Mouse (Mus musculus) kidney, postnatal 4 days (tissue): ENCODE measurements around the gene Tcp1.
"Not testable (repeated sequence)": the region's sequence is repeated elsewhere in the genome, so short reads cannot be mapped to it uniquely, and the experiment has no call there.

Experiments
- DNase-seq, 2 experiments: peaks; one replicate each; pipeline ENCODE4 v3.0.0; 2021; ENCODE audit warnings: mixed read lengths in 2 of 2

Gene Tcp1

DNA sequence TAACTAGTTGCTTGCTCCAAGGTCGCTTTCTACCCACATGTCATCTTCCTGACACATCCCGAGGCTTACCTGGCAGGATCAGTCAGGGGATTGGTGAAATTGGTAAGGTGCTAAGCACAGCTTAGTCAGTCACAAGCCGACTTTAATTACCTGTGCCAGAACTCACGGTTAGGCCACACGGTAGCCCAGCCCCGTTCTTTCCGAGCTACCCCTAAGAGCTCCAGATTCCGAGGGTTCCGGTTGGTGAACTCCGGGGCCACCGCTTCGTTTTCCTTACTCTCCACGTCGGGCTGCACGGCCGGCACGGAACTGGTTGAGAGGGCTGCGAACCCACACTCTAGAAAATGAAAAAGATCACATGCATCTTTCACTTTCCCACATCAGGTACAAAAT, at the start of gene Tcp1:
Gene Tcp1, plus strand, starts transcription at position 214 of the 393 bp plus-strand sequence.
- DNase-seq, result peak in 1 of 2 experiments; percentile 43

DNA sequence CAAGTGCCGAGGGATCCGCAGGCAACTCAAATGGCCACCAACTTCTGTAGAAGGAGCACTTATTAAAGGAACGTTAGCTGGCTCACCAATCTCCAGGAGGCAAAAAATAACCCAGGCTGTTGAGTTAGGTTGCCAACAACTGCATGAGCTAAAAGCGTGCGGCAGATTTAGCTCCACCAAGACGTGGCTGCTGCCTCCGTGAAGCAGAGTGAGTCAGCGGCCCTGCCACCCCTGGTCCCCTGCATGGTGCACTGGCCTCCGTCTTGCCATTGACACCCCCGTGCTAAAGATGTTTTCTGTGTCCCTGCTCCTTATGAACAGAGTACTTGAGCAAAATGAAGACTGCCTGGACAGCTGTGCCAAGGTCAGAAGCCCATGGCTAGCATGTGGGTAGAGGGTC, 48.6 kb upstream of the Tcp1 start:
- no peak for DNase-seq

DNA sequence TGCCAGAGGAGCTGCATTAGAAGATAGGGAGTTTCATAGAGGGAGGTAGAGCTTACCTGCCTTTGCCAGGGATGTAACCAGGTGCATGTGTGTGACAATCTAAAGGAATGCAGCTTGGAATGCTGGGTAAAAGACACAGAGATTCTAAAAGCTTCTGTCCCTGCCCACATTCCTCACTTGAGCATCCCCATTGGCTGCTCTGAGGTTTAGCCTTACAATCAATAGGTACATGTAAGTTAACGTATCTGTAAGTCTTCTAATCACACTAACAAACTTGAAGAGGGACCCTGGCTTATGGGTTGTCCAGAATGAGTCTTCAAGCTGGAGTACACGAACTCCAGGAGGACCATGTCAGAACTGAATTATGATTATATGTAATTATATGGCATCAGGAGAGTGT, 47.5 kb upstream of the Tcp1 start, which contains the start of gene Mas1:
Gene Mas1, minus strand, starts transcription at position 101 of the 400 bp plus-strand sequence.
- no peak for DNase-seq

DNA sequence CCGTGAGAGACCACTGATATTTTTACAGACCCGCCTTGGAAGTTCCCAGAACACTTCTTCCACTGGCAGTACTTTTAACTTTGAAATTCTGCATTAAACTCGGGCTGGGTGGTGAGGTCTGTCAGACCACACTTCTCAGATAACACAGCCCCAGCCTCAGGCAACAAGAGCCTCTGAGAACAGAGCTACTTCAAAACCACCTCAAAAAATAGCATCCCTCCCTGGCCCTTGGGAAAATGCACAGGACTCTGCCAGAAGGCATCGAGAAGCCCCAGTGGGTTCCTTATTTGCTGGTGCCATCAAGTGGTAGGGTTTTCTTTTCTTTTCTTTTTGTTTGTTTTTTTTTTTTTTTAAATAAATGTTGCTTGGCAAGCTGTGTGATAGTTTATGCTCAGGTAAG, 46.9 kb upstream of the Tcp1 start:
- DNase-seq, result no peak

DNA sequence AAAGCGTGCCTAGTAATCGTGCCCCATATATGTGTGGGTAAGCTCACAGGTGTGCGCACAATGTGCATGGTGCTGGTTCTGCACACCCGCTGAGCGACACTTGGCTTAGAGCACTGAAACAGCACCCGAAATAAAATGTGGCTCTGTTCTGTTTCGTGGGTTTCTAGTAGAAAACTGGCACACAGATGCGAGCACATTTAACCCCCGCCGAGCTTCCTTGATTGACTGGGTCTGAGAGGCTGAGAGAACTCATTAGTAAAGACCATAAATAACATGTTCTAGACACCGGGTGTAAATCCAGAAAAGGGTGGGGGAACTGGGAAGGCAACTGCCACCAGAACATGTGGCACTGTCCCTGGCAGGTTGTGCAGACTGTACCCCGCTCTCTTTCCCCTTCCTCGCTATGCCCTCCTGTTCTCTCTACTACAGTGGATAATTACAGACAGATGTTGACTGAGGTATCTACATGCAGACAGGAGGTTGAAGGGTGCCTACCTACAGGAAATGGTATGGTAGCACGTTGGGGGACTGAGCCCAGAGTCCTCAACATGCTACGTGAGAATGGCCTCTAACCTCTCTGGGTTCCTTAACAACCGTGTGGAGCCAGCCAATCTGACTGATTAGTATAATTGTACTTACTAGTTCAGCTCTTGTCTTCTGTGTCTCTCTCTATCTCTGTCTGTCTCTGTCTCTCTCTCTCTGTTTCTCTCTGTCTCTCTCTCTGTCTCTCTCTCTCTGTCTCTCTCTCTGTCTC, 43.0 kb upstream of the Tcp1 start:
- DNase-seq, result no peak

DNA sequence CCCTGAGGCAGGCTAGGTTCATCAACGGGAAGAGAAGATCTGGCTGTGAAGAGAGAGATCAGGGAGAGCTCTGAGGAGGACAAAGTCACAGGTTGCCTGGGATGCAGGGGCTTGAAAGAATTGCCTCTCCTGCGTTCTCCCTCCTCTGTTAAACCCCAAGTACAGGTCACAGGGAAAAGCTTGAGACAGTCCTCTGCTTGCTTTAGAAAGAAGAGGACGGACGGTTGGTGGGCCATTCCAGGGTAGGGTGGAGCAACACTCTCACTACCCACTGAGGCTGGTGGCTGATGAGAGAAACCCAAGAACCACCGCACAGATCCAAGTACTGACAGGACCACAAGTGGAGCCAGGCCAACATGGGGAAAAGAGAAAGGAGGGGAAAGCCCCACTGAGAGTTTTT, 39.8 kb upstream of the Tcp1 start, which contains the start of gene Mrgprh:
Gene Mrgprh, plus strand, starts transcription at position 301 of the 400 bp plus-strand sequence.
- no peak for DNase-seq

DNA sequence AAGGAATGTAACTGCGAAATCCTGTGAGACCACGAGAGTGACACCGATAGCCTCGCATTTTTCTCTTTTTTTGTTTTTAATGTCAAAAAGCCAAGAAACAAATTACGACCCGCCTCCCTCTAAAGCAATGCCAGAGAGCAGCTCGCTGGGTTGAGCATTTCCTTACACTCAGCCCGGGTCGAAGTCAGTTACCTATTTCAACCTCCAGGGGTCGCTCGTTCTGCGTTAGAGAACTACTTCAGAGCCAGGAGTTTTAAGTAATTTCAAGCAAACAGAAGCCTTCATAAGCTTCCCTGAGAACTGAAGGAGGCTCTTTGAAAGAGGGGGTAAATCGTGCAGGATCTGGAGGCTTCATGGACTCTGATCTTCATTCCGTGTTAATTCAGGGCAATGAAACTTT, 35.3 kb upstream of the Tcp1 start:
- DNase-seq, result peak; percentile 89 to 92

DNA sequence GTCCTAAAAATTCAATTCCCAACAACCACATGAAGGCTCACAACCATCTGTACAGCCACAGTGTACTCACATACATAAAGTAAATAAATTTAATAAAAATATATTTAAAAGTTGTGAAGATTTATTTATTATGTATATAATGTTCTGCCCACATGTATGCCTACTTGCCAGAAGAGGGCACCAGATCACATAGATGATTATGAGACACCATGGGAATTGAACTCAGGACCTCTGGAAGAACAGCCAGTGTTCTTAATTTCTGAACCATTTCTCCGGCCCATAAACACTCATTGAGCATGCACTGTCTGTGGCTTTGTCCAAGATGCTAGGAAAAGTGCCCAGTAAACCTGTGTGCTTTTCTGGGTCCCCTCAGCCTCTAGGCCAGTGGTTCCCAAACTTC, 34.3 kb upstream of the Tcp1 start:
- DNase-seq, result no peak

DNA sequence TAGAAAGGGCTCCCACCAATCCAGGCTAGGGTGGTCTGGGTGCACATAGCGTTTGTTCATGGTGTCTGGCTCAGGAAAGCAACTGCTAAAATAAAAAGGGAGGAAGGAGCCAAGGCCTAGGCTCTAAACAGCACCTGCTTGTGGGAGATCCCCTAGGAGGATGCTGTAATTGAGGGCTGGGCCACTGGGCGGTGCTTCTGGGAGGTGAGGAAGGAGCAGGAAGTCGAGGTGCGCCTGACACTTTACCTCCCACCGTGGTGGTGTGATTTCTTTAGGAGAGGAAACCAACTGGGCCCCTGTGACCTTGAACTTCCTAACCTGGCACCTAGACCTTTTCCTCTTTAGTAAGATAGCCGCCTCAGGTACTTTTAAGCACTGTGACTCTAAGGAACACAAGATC, 28.9 kb upstream of the Tcp1 start:
- peak in 1 of 2 experiments; percentile 16 for DNase-seq

DNA sequence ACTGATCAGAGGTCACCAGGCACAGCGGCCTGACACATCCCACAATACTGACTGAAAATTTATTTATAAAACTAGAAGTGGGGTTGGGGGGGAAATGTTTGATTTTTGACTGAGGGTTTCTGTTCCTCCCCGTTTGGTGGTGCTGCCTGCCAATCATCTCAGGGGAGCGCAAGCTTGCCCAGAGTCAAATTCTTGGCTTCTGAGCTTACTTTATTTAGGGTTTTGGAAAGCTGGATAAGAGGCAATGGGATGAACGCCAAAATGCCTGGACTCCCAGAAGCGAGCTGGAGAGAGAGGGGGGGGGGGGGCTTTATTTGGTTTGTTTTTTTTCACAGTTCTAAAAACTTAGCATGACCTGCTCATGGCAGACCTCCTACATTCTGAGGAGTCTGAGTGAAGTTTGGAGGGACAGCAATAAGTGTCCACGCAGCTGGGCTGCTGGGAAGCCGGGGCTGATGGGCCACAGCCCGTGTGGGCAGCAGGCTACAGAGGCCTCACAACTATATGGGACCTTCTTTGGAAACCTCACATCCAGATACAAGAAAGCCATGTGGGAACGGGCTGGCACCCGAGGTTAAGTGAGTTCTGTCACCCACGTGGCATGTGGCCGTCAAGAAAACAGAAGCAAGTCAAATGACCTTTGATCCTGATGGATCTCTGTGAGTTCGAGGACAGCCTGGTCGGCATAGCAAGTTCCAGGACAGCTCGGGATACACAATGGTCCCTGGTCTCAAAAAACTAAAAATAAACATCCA, 28.3 kb upstream of the Tcp1 start:
- DNase-seq, result peak; percentile 18 to 33

DNA sequence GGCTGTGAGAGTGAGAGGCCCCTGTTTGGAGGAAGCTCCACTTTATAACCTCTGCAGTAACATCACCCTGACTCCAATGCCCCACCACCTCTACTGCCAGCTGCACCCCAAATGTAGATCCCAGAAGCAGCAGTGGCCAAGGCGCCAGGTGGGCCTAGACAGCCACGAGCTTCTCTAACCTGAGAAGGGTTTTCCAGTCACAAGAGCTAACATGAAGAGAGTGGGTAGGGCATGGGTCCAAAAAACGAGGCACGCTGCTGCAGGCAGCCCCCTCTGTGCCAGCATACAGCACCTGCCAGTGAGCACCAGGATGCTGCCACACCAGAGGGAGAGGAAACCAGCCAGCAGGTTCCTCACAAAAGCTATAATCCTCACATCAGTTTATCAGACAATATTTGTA, 24.4 kb upstream of the Tcp1 start:
- no peak for DNase-seq

DNA sequence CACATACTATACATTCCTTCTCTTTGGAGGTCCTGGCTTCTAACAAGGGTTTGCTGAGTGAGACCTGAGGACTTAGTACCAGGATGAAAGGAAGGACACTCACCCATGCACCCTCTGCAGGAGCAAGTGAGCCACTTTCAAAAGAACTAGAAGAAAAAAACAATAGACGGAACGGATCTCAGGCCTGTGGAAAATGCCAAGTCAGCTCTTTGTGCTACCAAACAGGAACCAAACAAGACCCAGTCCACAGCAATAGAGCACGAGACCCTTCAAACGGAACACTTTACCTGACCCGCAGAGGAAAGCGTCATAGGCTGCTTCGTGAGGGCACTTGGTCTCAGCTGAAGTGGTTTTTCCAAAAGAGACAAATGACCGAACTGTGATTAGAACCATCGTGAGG, 23.5 kb upstream of the Tcp1 start:
- no peak for DNase-seq

DNA sequence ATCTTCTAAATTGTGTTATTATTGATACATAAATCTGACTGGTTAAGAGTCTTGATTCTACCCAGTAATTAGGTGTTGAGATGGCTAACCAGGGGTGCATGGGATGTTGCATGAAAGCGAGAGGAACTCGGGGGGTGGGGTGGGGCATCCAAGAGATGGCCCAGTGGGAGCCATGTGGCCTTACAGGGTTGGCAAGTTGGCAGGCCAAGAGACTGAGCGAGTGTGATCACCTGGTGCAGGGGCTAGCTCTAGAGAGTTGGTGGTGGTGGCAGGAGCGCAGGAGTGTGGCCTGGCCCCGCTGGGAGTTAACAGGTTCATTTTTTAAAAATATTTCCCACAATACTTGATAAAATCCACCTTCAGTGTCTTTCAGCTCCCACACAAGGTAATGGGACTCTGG, 17.8 kb upstream of the Tcp1 start:
- DNase-seq, result no peak

DNA sequence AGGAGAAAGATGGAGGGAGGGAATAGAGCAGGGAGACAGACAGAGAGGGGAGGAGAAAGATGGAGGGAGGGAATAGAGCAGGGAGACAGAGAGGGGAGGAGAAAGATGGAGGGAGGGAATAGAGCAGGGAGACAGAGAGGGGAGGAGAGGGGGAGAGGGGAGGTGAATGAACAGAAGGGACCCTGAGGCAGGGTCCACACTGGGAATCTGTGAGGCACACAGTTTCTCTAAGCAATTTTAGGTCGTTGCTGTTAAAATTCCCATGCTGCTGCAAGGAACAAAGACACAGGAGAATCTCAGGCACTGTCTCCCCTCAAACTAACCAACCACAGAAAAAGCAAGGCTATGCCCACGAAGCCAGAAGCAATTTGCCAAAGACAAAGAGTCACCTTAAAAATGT, 16.9 kb upstream of the Tcp1 start:
- not testable (repeated sequence) for DNase-seq

DNA sequence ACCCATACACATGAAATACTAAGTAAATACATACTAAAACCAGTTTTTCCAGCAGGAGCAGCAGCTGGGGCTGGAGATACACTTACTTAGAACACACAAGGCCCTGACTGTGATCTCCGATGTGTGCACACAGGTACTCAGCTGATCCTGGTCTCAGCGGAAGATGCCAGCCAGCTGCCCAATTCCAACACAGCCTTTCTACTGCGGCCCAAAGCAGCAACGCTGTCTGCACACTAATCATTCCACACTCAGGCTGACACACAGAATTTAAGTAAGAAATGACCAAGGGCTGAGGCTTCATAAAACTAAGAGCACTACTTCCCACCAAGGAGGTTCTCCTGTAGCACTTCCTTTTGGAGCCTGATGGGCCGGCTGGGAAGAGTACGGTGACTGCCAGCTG, 13.2 kb upstream of the Tcp1 start:
- no peak for DNase-seq

DNA sequence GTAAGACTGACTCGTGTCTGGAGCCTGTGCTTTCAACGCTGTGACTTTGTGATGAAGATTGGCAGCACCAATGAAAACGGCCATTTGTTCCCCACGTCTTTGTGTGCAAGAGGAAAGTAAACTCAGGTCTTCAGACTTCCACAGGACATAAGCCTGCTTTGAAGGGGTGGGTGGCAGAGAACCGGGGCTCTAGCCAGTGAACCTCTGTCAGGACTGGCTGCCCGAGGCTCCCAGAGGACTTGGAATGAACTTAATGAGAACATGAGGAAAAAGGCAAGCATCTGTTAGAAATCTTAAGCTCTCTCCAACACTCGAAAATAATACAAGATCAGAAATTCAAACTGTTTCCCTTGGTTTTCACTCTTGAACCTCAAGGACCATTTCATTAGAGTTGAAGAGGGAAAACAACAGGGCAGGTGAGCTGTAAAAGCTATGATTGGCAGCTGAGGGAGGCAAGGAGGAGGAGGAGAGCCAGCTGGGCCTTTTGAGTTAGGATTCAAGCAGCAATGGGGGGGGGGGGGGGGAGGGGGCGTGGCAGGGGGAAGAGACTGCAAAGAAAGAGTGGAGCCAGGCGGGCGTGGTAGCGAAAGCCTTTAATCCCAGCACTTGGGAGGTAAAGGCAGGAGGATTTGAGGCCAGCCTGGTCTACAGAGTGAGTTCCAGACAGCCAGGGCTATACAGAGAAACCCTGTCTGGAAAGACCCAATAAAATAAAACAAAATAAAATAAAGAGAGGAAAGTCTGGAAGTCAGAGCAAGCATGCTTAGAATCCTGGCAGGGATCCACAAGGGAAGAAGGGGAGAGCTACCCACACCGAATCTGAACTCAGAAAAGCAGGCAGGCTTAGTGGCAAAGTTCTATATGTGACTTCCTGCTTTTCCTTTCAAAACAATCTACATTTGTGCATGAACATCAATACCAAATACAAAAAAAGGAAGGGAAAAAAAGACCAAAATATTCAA, 11.8 kb upstream of the Tcp1 start:
- peak in 1 of 2 experiments; percentile 13 for DNase-seq

DNA sequence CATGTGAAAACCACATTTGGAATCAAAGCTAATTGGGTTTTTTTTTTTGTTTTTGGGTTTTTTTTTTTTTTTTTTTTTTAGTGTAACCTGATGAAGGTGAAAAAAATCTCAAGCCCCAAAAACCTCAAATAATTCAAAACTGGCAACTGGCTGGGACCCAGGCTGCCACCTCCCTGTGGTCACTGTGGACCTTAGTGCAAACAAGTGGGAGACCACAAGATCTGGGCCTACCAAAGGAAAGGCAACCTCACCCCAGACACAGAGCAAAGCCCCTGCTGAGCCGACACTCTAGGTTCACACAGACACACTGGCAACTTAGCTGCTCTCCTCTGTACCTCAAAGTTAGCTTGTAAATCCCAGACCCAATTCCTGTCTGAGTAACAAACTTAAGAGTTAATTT, 11.2 kb upstream of the Tcp1 start:
- no peak for DNase-seq

DNA sequence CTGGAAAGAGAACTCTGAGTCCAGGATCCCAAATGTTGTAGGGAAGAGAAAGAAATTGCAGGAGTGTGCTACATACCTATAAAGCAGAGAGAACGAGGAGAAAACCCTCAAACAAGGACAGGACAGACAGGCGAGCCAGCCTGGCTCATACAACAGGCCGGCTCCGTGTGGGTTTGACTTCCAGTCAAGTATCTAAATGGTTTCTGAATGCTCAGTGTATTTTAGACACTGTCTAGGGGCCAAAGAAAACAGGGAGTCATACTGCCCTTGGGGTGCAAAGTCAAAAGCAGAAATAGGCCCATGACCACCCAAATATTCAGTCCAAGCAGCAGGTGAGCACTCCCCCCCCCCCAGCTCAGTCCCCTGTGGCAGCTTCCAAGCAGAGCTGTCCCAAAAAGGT, 9.7 kb upstream of the Tcp1 start:
- DNase-seq, result no peak

DNA sequence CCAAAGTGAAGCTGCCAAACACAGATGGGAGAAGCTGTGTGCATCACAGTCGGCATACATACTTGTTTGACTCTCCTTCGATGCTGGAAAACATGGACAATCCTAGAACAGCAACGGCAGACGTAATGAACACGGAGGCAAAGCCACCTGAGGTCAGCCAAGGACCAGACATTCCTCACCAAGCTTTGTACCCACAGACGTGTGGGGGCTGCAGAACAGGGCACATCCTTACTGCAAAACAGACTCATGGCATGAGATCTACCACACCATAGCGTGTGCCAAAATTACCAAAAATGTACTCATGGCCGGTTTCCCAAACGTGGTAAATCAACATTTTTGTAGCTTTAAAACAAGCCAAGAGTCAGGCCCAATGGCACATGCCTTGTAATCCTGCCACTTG, 9.1 kb upstream of the Tcp1 start:
- DNase-seq, result no peak

DNA sequence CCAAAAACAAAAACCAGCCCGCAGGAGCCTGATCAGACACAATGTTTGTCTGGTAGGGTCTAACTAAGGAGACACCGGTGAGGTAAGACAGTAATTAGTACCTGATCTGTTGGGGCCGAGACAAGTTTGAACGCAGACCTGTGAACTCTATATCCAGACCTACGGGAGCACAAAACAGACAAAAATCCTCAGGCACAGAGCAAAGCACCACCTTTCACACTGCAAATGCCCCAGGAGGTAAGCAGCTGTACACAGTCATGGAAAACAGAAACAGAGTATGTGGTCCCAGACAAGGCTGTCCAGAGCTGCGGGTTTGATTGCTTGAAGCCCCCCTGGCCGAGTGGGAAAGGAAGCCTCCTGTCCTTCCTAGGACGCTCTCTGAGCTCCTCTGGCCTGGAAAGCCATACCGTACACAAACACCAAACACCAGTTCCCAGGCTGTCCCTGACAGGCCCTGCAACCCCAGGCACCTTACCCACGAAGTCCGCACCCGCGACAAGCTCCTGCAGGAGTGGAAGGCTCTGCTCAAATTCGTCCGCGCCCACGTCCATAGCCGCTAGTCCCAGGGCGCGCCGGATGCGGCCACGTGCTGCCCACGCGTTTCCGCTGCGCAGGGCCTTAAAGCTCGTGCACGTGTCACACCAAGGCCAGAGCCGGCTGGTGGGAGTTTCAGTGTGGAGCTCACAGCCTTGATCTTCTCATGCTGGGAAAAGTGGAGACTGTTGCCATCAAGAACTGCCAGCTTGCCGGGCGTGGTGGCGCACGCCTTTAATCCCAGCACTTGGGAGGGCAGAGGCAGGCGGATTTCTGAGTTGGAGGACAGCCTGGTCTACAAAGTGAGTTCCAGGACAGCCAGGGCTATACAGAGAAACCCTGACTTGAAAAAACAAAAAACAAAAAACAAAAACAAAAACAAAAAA, 5.9 kb upstream of the Tcp1 start, which contains the start of gene Pnldc1:
Gene Pnldc1, minus strand, starts transcription at position 870 of the 920 bp plus-strand sequence.
- peak; percentile 13 to 25 for DNase-seq

DNA sequence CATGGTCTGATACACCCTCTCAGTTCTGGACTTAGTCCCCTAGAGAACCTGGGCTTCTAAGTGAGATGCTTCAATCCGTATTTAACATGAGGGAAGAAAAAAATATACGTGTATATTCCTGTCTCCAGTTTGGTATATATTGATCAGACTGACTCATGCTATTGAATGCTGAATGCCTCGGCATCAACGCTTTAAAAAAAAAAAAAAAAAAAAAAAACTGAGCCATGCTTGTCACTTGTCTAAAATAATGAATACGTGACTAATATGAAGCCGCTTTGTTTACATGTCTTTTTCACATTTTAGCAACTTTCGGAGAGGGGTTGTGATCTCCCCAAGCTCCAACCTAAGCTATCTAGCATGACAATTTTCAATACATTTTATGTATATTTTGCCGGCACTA, 5.1 kb upstream of the Tcp1 start:
- no peak for DNase-seq
